Mouse (Mus musculus) T-helper 2 cell (primary cell): ENCODE measurements around the gene Yap1.

ENCODE experiments used
- in situ Hi-C: fragments of 300-600 bp; cut with MboI, MseI; formaldehyde crosslinking; loops from one replicate; pipeline ENCODE4 v1.15.1; 2025; ENCODE audit warnings: high pct_unique_total_duplicates

The Yap1 gene

GRCm38 (mm10) chr9:7914925-7915324, 89.5 kb downstream of the Yap1 start:
- in situ Hi-C loops = no loop called here

- in situ Hi-C loops = no loop called here
Measured at GRCm38 (mm10) chr9:7914487-7914886, 89.9 kb downstream of the Yap1 start.

GRCm38 (mm10) chr9:7913953-7914352, 90.4 kb downstream of the Yap1 start:
- in situ Hi-C loops = no loop called here

GRCm38 (mm10) chr9:7907351-7907985, 96.9 kb downstream of the Yap1 start:
- in situ Hi-C loops = no loop called here

GRCm38 (mm10) chr9:7906564-7906963, 97.8 kb downstream of the Yap1 start:
- in situ Hi-C loops = no loop called here

GRCm38 (mm10) chr9:7903825-7904224, 100.6 kb downstream of the Yap1 start:
- in situ Hi-C loops = no loop called here

- in situ Hi-C loops = no loop called here
Measured at GRCm38 (mm10) chr9:7903262-7903661, 101.1 kb downstream of the Yap1 start.

GRCm38 (mm10) chr9:7902311-7902710, 102.1 kb downstream of the Yap1 start:
- in situ Hi-C loops = no loop called here

- in situ Hi-C loops = no loop called here
Measured at GRCm38 (mm10) chr9:7900965-7901364, 103.4 kb downstream of the Yap1 start.

- in situ Hi-C loops = loop anchor here (5.0 to 25.0 kb wide), 3 partner anchors 185 to 685 kb away; no protein-coding TSS in a partner anchor
Measured at GRCm38 (mm10) chr9:7897502-7897901, 106.9 kb downstream of the Yap1 start.

- in situ Hi-C loops = loop anchor here (10.0 to 25.0 kb wide), 2 partner anchors 287 to 679 kb away; no protein-coding TSS in a partner anchor
Measured at GRCm38 (mm10) chr9:7891796-7892195, 112.6 kb downstream of the Yap1 start.

GRCm38 (mm10) chr9:7891177-7891576, 113.2 kb downstream of the Yap1 start:
- in situ Hi-C loops = loop anchor here (10.0 to 25.0 kb wide), 2 partner anchors 286 to 679 kb away; no protein-coding TSS in a partner anchor

GRCm38 (mm10) chr9:7884346-7884745, 120.0 kb downstream of the Yap1 start:
- in situ Hi-C loops = loop anchor here (25.0 kb wide), 1 partner anchor 672 kb away; no protein-coding TSS in a partner anchor

- in situ Hi-C loops = loop anchor here (25.0 kb wide), 1 partner anchor 670 kb away; no protein-coding TSS in a partner anchor
Measured at GRCm38 (mm10) chr9:7882304-7882865, 122.0 kb downstream of the Yap1 start.
